Mouse (Mus musculus): ENCODE measurements around the gene Rhox4f.

Rhox4f gene

GRCm38 (mm10) chrX:37607604-37608003, at the start of gene Rhox4f:
Gene Rhox4f, minus strand, starts transcription at chrX:37607704.
- 98% methylated on average over 19 of the region's 19 CpGs for WGBS

GRCm38 (mm10) chrX:37651227-37651626, 43.7 kb upstream of the Rhox4f start, which contains the start of gene Rhox4g:
Gene Rhox4g, minus strand, starts transcription at chrX:37651327.
- WGBS: 93% methylated on average over 17 of the region's 20 CpGs

- WGBS: 93% methylated on average over 6 of the region's 6 CpGs
Observed at GRCm38 (mm10) chrX:37643370-37643769, 35.9 kb upstream of the Rhox4f start, which contains the start of gene Rhox2g. Gene Rhox2g, minus strand, starts transcription at chrX:37643470.

- 94% methylated on average over 2 of the region's 2 CpGs for WGBS
Observed at GRCm38 (mm10) chrX:37628512-37628911, 21.0 kb upstream of the Rhox4f start, which contains the start of gene Rhox3g. Gene Rhox3g, minus strand, starts transcription at chrX:37628612.

GRCm38 (mm10) chrX:37580692-37581091, 26.8 kb downstream of the Rhox4f start, which contains the start of gene Rhox3f:
Gene Rhox3f, plus strand, starts transcription at chrX:37580992.

GRCm38 (mm10) chrX:37572638-37573037, 34.9 kb downstream of the Rhox4f start:
- 45% methylated on average over 2 of the region's 2 CpGs for WGBS

GRCm38 (mm10) chrX:37571105-37571504, 36.4 kb downstream of the Rhox4f start, which contains the start of gene Rhox2f:
Gene Rhox2f, plus strand, starts transcription at chrX:37571405.
- 96% methylated on average over 8 of the region's 8 CpGs for WGBS

- 96% methylated on average over 10 of the region's 18 CpGs for WGBS
Observed at GRCm38 (mm10) chrX:37557112-37557511, 50.4 kb downstream of the Rhox4f start, which contains the start of gene Rhox4e. Gene Rhox4e, plus strand, starts transcription at chrX:37557412.

Data from cerebral cortex, adult 2 months (tissue).